Mouse (Mus musculus) spleen, adult 2 months (tissue): ENCODE measurements around the gene Stfa2l1. TPM values are rescaled to one million over a fixed set of nuclear protein-coding genes. Genes with fewer than 3 reads are reported as not detected.
"Not testable (repeated sequence)": the region's sequence is repeated elsewhere in the genome, so short reads cannot be mapped to it uniquely, and the experiment has no call there.

Experiments
- DNase-seq, 2 experiments: peaks; one replicate each; pipeline versions ENCODE4 v3.0.0 to v3.0.0-alpha.2; 2012 to 2021; ENCODE audit warnings: low spot score in 2 of 2, low read depth in 1 of 2
- H3K27ac ChIP-seq: fragments of 200-500 bp; 2 replicates; pipeline ENCODE4 v1.5.1; 2012; ENCODE audit warnings: low read length, inconsistent platforms; ENCODE audit not compliant: insufficient read depth
- H3K27me3 ChIP-seq: fragments of 200-500 bp; 2 replicates; pipeline ENCODE4 v1.6.1; 2012; ENCODE audit warnings: mild to moderate bottlenecking, moderate library complexity, low read length, inconsistent platforms; ENCODE audit not compliant: control insufficient read depth, insufficient read depth
- H3K36me3 ChIP-seq: fragments of 200-500 bp; 2 replicates; pipeline ENCODE4 v1.6.1; 2012; ENCODE audit warnings: mild to moderate bottlenecking, low read length, inconsistent platforms; ENCODE audit not compliant: control insufficient read depth, insufficient read depth
- H3K4me1 ChIP-seq: fragments of 200-500 bp; 2 replicates; pipeline ENCODE4 v1.6.1; 2011; ENCODE audit warnings: inconsistent platforms; ENCODE audit not compliant: control insufficient read depth, insufficient read depth, insufficient read length
- H3K4me3 ChIP-seq: fragments of 200-500 bp; 2 replicates; pipeline ENCODE4 v1.5.1; 2011; ENCODE audit warnings: mild to moderate bottlenecking, inconsistent platforms; ENCODE audit not compliant: insufficient read depth, insufficient read length; ENCODE audit errors: extremely low read depth
- CTCF ChIP-seq: fragments of 200-500 bp; IDR thresholded peaks from 2 replicates; pipeline ENCODE4 v1.5.1; 2011; ENCODE audit warnings: mild to moderate bottlenecking, inconsistent platforms; ENCODE audit not compliant: insufficient read depth, insufficient read length, insufficient replicate concordance; ENCODE audit errors: extremely low read depth
- POLR2A ChIP-seq: fragments of 200-500 bp; IDR thresholded peaks from 2 replicates; pipeline ENCODE4 v1.6.1; 2011; ENCODE audit warnings: low read depth, low read length, inconsistent platforms
- WGBS: fragments of 180-500 bp; shearing (Covaris S2); methylation state at CpG from one replicate; pipeline ENCODE4 v1.1.7; 2018; 5-methylcytosine and 5-hydroxymethylcytosine counted together
- polyA plus RNA-seq: library from polyadenylated mRNA; depleted of rRNA; stranded (reverse); fragments of >200 nt; gene quantifications from 2 replicates; pipeline ENCODE4 v1.2.3, GENCODE M21; 2012; rRNA removed

Gene Stfa2l1
- polyA plus RNA-seq, 1 experiment: 0.48 TPM

GRCm38 (mm10) chr16:36179910-36180309 lies 23.3 kb downstream of the Stfa2l1 start:
- Histone ChIP-seq H3K27me3 (no peaks in the 10 kb centered on the region), H3K36me3 (no peaks in the 10 kb centered on the region), H3K4me1 (no peaks in the 10 kb centered on the region), H3K4me3 (no peak overlapping the region), H3K27ac (no peak overlapping the region)
- DNase-seq: no peak
- no peak for TF ChIP-seq POLR2A
- no peak for TF ChIP-seq CTCF
- 73% methylated on average over 2 of the region's 2 CpGs for WGBS

GRCm38 (mm10) chr16:36183912-36184311 lies 27.3 kb downstream of the Stfa2l1 start, which contains the start of gene Gm5483:
Gene Gm5483, plus strand, starts transcription at chr16:36184212.
- not testable (repeated sequence) for H3K27me3 ChIP-seq, H3K4me3 ChIP-seq, H3K27ac ChIP-seq, H3K4me1 ChIP-seq, DNase-seq, H3K36me3 ChIP-seq
- WGBS: 71% methylated on average over 4 of the region's 4 CpGs

- H3K4me3 ChIP-seq: no peak overlapping the region
- DNase-seq: no peak
- TF ChIP-seq CTCF (no peak), POLR2A (no peak)
- H3K27ac ChIP-seq: no peak overlapping the region
- 69% methylated on average over 19 of the region's 19 CpGs for WGBS
- no peaks in the 10 kb centered on the region for H3K4me1 ChIP-seq
- H3K27me3 ChIP-seq: no peaks in the 10 kb centered on the region
- no peaks in the 10 kb centered on the region for H3K36me3 ChIP-seq
Measured at GRCm38 (mm10) chr16:36199226-36199625, 42.6 kb downstream of the Stfa2l1 start.

GRCm38 (mm10) chr16:36203846-36204245 lies 47.2 kb downstream of the Stfa2l1 start:
- H3K27ac ChIP-seq: no peak overlapping the region
- no peaks in the 10 kb centered on the region for H3K36me3 ChIP-seq
- H3K4me1 ChIP-seq: no peaks in the 10 kb centered on the region
- H3K27me3 ChIP-seq: no peaks in the 10 kb centered on the region
- 79% methylated on average over 5 of the region's 5 CpGs for WGBS
- no peak overlapping the region for H3K4me3 ChIP-seq
- no peak for DNase-seq
- TF ChIP-seq POLR2A: no peak
- TF ChIP-seq CTCF: no peak

- not testable (repeated sequence) for DNase-seq, H3K27me3 ChIP-seq, H3K27ac ChIP-seq, H3K4me1 ChIP-seq, H3K36me3 ChIP-seq, H3K4me3 ChIP-seq
- WGBS: 65% methylated on average over 2 of the region's 2 CpGs
Measured at GRCm38 (mm10) chr16:36205684-36206083, 49.1 kb downstream of the Stfa2l1 start.

GRCm38 (mm10) chr16:36209967-36210453 lies 53.4 kb downstream of the Stfa2l1 start, which contains the start of gene Gm5416:
Gene Gm5416, plus strand, starts transcription at chr16:36210403.
- no peak within 1 kb of the TSS for H3K27ac ChIP-seq
- DNase-seq: no peak
- no peaks in the 10 kb centered on the region for H3K4me1 ChIP-seq
- H3K27me3 ChIP-seq: no peaks in the 10 kb centered on the region
- 82% methylated on average over 2 of the region's 2 CpGs for WGBS
- H3K36me3 ChIP-seq: no peaks in the 10 kb centered on the region
- no peak for TF ChIP-seq POLR2A
- no peak for TF ChIP-seq CTCF
- no peak within 1 kb of the TSS for H3K4me3 ChIP-seq

Other genes with a start within 250 kb of the Stfa2l1 start
- 6.7 and 6.9 TPM in 2 replicates for gene Parp9, start 218.3 kb upstream of the Stfa2l1 start, polyA plus RNA-seq
- gene Dtx3l, start 217.7 kb upstream of the Stfa2l1 start, polyA plus RNA-seq: 8.1 and 8.5 TPM in 2 replicates
- gene Kpna1, start 178.1 kb upstream of the Stfa2l1 start, polyA plus RNA-seq: 3.2 and 4.2 TPM in 2 replicates
- 1.7 TPM in 2 replicates for gene Wdr5b, start 115.6 kb upstream of the Stfa2l1 start, polyA plus RNA-seq
- 13.6 and 15.2 TPM in 2 replicates for gene Fam162a, start 85.2 kb upstream of the Stfa2l1 start, polyA plus RNA-seq
- gene Ccdc58, start 85.1 kb upstream of the Stfa2l1 start, polyA plus RNA-seq: 2.4 and 2.6 TPM in 2 replicates
- gene Csta1, start 25.6 kb upstream of the Stfa2l1 start, polyA plus RNA-seq: not detected in 2 replicates
- not detected in 2 replicates for gene Gm5483, start 27.4 kb downstream of the Stfa2l1 start, polyA plus RNA-seq
- gene Gm5416, start 53.6 kb downstream of the Stfa2l1 start, polyA plus RNA-seq: not detected in 2 replicates
- gene 2010005H15Rik, start 64.7 kb downstream of the Stfa2l1 start, polyA plus RNA-seq: not detected in 2 replicates
- not detected in 2 replicates for gene Stfa1, start 120.1 kb downstream of the Stfa2l1 start, polyA plus RNA-seq
- not detected in 2 replicates for gene BC117090, start 177.5 kb downstream of the Stfa2l1 start, polyA plus RNA-seq
- not detected in 2 replicates for gene BC100530, start 210.9 kb downstream of the Stfa2l1 start, polyA plus RNA-seq